ENCODE assay signal across 17 mouse cellular contexts in the genomic region with DNA sequence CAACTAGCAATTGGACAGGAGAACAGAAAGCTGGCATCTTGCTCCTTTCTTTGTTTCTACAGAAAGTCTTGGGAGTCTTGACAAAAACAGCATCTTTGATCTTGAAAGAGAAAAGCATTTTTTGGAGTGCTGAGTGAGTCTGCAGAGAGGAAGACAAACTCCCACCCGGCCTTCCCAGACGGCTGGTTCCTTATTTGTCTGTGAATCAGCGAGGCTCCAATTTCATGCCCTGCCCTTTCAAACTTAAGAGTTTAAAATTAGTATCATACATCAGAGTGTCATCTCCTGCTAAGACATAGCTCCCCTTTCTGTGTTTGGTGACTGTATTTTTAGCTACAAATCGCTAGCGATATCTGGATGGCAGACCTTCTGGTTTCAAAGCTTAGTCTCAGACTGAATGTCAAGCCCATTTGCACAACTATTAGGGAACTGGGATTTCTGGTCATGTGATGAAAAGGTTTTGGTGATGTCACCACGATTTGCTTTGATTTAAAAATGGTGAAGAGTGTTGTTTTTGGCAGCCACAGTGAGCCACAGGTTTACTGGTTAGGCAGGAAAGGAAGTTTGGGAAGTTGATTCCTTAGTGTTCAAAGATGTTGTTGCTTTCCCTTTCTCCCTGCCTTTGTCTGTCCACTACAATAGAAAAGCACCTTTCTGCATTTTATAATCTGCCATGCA. TPM values are rescaled to one million over a fixed set of nuclear protein-coding genes. Genes with fewer than 3 reads are reported as not detected.
A peak's percentile ranks its signal among the peaks of the same experiment; 100 is the strongest.
DNase-seq lines count a peak whose midpoint lies in the region; ATAC-seq lines count a peak whose summit lies in the region.
"Had no signal": no experiment of that assay in that cellular context is flagged by ENCODE, and none has a peak within 500 bp of the region (broad histone marks: within the 10 kb centered on the region; RNA-seq: fewer than 3 reads in every experiment).

No protein-coding gene starts in this region.

- H3K9ac ChIP-seq in embryonic facial prominence, embryonic 14.5 days (ENCODE audit: low read depth, low read length), result no peak overlapping the region
- H3K9ac ChIP-seq: hindbrain, embryonic 14.5 days; liver, embryonic 15.5 days; stomach, embryonic 15.5 days had no signal

- DNase-seq in embryonic facial prominence, embryonic 14.5 days (ENCODE audit: low spot score), result peak; percentile 41
- DNase-seq in embryonic facial prominence, embryonic 10.5 days (ENCODE audit: low spot score), result no peak
- peak; percentile 10 for DNase-seq in layer of hippocampus, adult 9-11 months
- DNase-seq in layer of hippocampus, adult 11-12 months (ENCODE audit: low spot score), result no peak
- peak; percentile 12 for DNase-seq in gastrocnemius, postnatal 10 days
- DNase-seq in splenic B cell, adult 2 months (ENCODE audit: low read depth, low spot score), result peak; percentile 3
- no peak for DNase-seq in forebrain, embryonic 10.5 days (ENCODE audit: extremely low spot score, low spot score)
- DNase-seq in midbrain, embryonic 10.5 days (ENCODE audit: low spot score), result no peak
- DNase-seq: adrenal gland, postnatal 36 days; cerebellum, adult 18-20 months; embryo, embryonic 11 days; kidney, adult 18-20 months; lung, postnatal 4 days; right cerebral cortex, postnatal 25 days had no signal

- no peaks in the 10 kb centered on the region for H3K36me3 ChIP-seq in embryonic facial prominence, embryonic 14.5 days (ENCODE audit: control insufficient read depth, insufficient read depth, low read length)
- H3K36me3 ChIP-seq in embryonic facial prominence, embryonic 10.5 days (replicated peaks), result no peaks in the 10 kb centered on the region
- H3K36me3 ChIP-seq in splenic B cell, adult 2 months (ENCODE audit: control insufficient read depth, insufficient read depth, low read length, poor library complexity, severe bottlenecking), result no peaks in the 10 kb centered on the region
- no peaks in the 10 kb centered on the region for H3K36me3 ChIP-seq in forebrain, embryonic 10.5 days (replicated peaks)
- no peaks in the 10 kb centered on the region for H3K36me3 ChIP-seq in midbrain, embryonic 10.5 days
- H3K36me3 ChIP-seq: liver, embryonic 15.5 days; stomach, embryonic 15.5 days had no signal

- no peak overlapping the region for H3K4me2 ChIP-seq in embryonic facial prominence, embryonic 14.5 days (ENCODE audit: low read depth, low read length)
- H3K4me2 ChIP-seq: hindbrain, embryonic 14.5 days; liver, embryonic 15.5 days; stomach, embryonic 15.5 days had no signal

- H3K4me1 ChIP-seq in embryonic facial prominence, embryonic 14.5 days (ENCODE audit: control insufficient read depth, insufficient read depth, low read length), result peaks cover 5% of the 10 kb centered on the region; the same call in 1 of the 2 replicates
- H3K4me1 ChIP-seq in embryonic facial prominence, embryonic 10.5 days, result 0 out of 2 replicates have a peak, but pooled peaks cover 4% of the 10 kb centered on the region
- H3K4me1 ChIP-seq in forebrain, embryonic 10.5 days, result peaks cover 10% of the 10 kb centered on the region
- H3K4me1 ChIP-seq in midbrain, embryonic 10.5 days, result peaks cover 8% of the 10 kb centered on the region
- H3K4me1 ChIP-seq: liver, embryonic 15.5 days; stomach, embryonic 15.5 days had no signal

- no peak overlapping the region for H3K27ac ChIP-seq in embryonic facial prominence, embryonic 14.5 days (replicated peaks; ENCODE audit: low read depth, low read length)
- no peak overlapping the region for H3K27ac ChIP-seq in embryonic facial prominence, embryonic 10.5 days (replicated peaks)
- no peak overlapping the region for H3K27ac ChIP-seq in forebrain, embryonic 10.5 days
- H3K27ac ChIP-seq in midbrain, embryonic 10.5 days (replicated peaks), result no peak overlapping the region
- H3K27ac ChIP-seq: hindbrain, embryonic 14.5 days; liver, embryonic 15.5 days; stomach, embryonic 15.5 days had no signal

- no peak overlapping the region for H3K4me3 ChIP-seq in embryonic facial prominence, embryonic 14.5 days (ENCODE audit: low read depth, low read length)
- H3K4me3 ChIP-seq in embryonic facial prominence, embryonic 10.5 days, result no peak overlapping the region
- no peak overlapping the region for H3K4me3 ChIP-seq in forebrain, embryonic 10.5 days
- no peak overlapping the region for H3K4me3 ChIP-seq in midbrain, embryonic 10.5 days
- H3K4me3 ChIP-seq: liver, embryonic 15.5 days; stomach, embryonic 15.5 days had no signal

- ATAC-seq in embryonic facial prominence, embryonic 14.5 days (ENCODE audit: low read depth), result no peak

- H3K27me3 ChIP-seq in embryonic facial prominence, embryonic 14.5 days (replicated peaks; ENCODE audit: control insufficient read depth, insufficient read depth, low read length), result no peaks in the 10 kb centered on the region
- no peaks in the 10 kb centered on the region for H3K27me3 ChIP-seq in embryonic facial prominence, embryonic 10.5 days (replicated peaks; ENCODE audit: low read depth, poor library complexity, severe bottlenecking)
- H3K27me3 ChIP-seq in splenic B cell, adult 2 months (ENCODE audit: control insufficient read depth, insufficient read depth, low read length, poor library complexity, severe bottlenecking), result no peaks in the 10 kb centered on the region
- no peaks in the 10 kb centered on the region for H3K27me3 ChIP-seq in forebrain, embryonic 10.5 days (ENCODE audit: poor library complexity, severe bottlenecking)
- no peaks in the 10 kb centered on the region for H3K27me3 ChIP-seq in midbrain, embryonic 10.5 days (ENCODE audit: low read depth, poor library complexity, severe bottlenecking)
- H3K27me3 ChIP-seq: liver, embryonic 15.5 days; stomach, embryonic 15.5 days had no signal

- WGBS in embryonic facial prominence, embryonic 14.5 days, result 34% methylated on average over 6 of the region's 6 CpGs
- 72% methylated on average over 6 of the region's 6 CpGs for WGBS in embryonic facial prominence, embryonic 10.5 days
- 76% methylated on average over 6 of the region's 6 CpGs for WGBS in forebrain, embryonic 10.5 days
- WGBS in midbrain, embryonic 10.5 days, result 80% methylated on average over 6 of the region's 6 CpGs

- no peaks in the 10 kb centered on the region for H3K9me3 ChIP-seq in embryonic facial prominence, embryonic 14.5 days (ENCODE audit: control insufficient read depth, low read length)
- H3K9me3 ChIP-seq in embryonic facial prominence, embryonic 10.5 days, result no peaks in the 10 kb centered on the region
- no peaks in the 10 kb centered on the region; the same call in 1 of the 2 replicates for H3K9me3 ChIP-seq in forebrain, embryonic 10.5 days
- H3K9me3 ChIP-seq in midbrain, embryonic 10.5 days (replicated peaks), result no peaks in the 10 kb centered on the region
- H3K9me3 ChIP-seq: liver, embryonic 15.5 days; stomach, embryonic 15.5 days had no signal

RNA-seq across cellular contexts. Expression of gene Rapgef4, which starts 42.2 kb away (rescaled TPM):
- 2.6 and 2.9 TPM in 2 replicates for polyA plus RNA-seq in embryonic facial prominence, embryonic 14.5 days (2014; fragmentation: Nextera tagmentation; extraction: Ambion mirVana)
- polyA plus RNA-seq in embryonic facial prominence, embryonic 10.5 days (2016; fragmentation: Nextera tagmentation; extraction: Ambion mirVana), result 2.9 and 3.5 TPM in 2 replicates
- 1 to 10 TPM; 2.4 to 4.4 TPM for total RNA-seq in gastrocnemius, postnatal 10 days (2021)
- 2.1 and 2.7 TPM in 2 replicates for polyA plus RNA-seq in forebrain, embryonic 10.5 days (2016; fragmentation: Nextera tagmentation; extraction: Ambion mirVana)
- 1.7 and 2.9 TPM in 2 replicates for polyA plus RNA-seq in midbrain, embryonic 10.5 days (2016; fragmentation: Nextera tagmentation; extraction: Ambion mirVana)

Comparison
In these comparisons a context has a peak if more than half of its experiments do, and no peak if none do; other contexts are left out.
1. DNase-seq: peak in embryonic facial prominence, embryonic 14.5 days (single experiment), layer of hippocampus, adult 9-11 months (single experiment), gastrocnemius, postnatal 10 days (single experiment) and splenic B cell, adult 2 months (single experiment); none in embryonic facial prominence, embryonic 10.5 days (single experiment), layer of hippocampus, adult 11-12 months (single experiment), forebrain, embryonic 10.5 days (single experiment) and midbrain, embryonic 10.5 days (single experiment).